Mouse (Mus musculus): ENCODE measurements around the gene Slc7a1.
"Not testable (repeated sequence)": the region's sequence is repeated elsewhere in the genome, so short reads cannot be mapped to it uniquely, and the experiment has no call there.

Gene Slc7a1

GRCm38 (mm10) chr5:148342061-148342741 lies 57.5 kb downstream of the Slc7a1 start:
- DNase-seq (ENCODE audit: low read depth, low spot score), result peak; percentile 15
- no peaks in the 10 kb centered on the region for H3K27me3 ChIP-seq (ENCODE audit: control insufficient read depth, insufficient read depth, low read length, poor library complexity, severe bottlenecking)
- peaks cover 2% of the 10 kb centered on the region; the same call in 1 of the 2 replicates for H3K36me3 ChIP-seq (ENCODE audit: control insufficient read depth, insufficient read depth, low read length, poor library complexity, severe bottlenecking)

GRCm38 (mm10) chr5:148339126-148339525 lies 60.6 kb downstream of the Slc7a1 start:
- DNase-seq (ENCODE audit: low read depth, low spot score), result no peak
- Histone ChIP-seq H3K36me3 (ENCODE audit: control insufficient read depth, insufficient read depth, low read length, poor library complexity, severe bottlenecking) (peaks cover 5% of the 10 kb centered on the region), H3K27me3 (ENCODE audit: control insufficient read depth, insufficient read depth, low read length, poor library complexity, severe bottlenecking) (no peaks in the 10 kb centered on the region)

- H3K36me3 ChIP-seq (ENCODE audit: control insufficient read depth, insufficient read depth, low read length, poor library complexity, severe bottlenecking), result peaks cover 3% of the 10 kb centered on the region
- DNase-seq (ENCODE audit: low read depth, low spot score), result peak; percentile 79
- no peaks in the 10 kb centered on the region for H3K27me3 ChIP-seq (ENCODE audit: control insufficient read depth, insufficient read depth, low read length, poor library complexity, severe bottlenecking)
Measured at GRCm38 (mm10) chr5:148332622-148332974, 67.1 kb downstream of the Slc7a1 start.

GRCm38 (mm10) chr5:148331926-148332621 lies 67.6 kb downstream of the Slc7a1 start:
- Histone ChIP-seq H3K36me3 (ENCODE audit: control insufficient read depth, insufficient read depth, low read length, poor library complexity, severe bottlenecking) (peaks cover 3% of the 10 kb centered on the region), H3K27me3 (ENCODE audit: control insufficient read depth, insufficient read depth, low read length, poor library complexity, severe bottlenecking) (no peaks in the 10 kb centered on the region)
- no peak for DNase-seq (ENCODE audit: low read depth, low spot score)

GRCm38 (mm10) chr5:148331229-148331776 lies 68.4 kb downstream of the Slc7a1 start:
- no peaks in the 10 kb centered on the region; the same call in none of the 2 replicates for H3K36me3 ChIP-seq (ENCODE audit: control insufficient read depth, insufficient read depth, low read length, poor library complexity, severe bottlenecking)
- no peaks in the 10 kb centered on the region for H3K27me3 ChIP-seq (ENCODE audit: control insufficient read depth, insufficient read depth, low read length, poor library complexity, severe bottlenecking)
- DNase-seq (ENCODE audit: low read depth, low spot score), result no peak

- no peaks in the 10 kb centered on the region for H3K27me3 ChIP-seq (ENCODE audit: control insufficient read depth, insufficient read depth, low read length, poor library complexity, severe bottlenecking)
- H3K36me3 ChIP-seq (ENCODE audit: control insufficient read depth, insufficient read depth, low read length, poor library complexity, severe bottlenecking), result no peaks in the 10 kb centered on the region; the same call in 1 of the 2 replicates
- DNase-seq (ENCODE audit: low read depth, low spot score), result no peak
Measured at GRCm38 (mm10) chr5:148328982-148329381, 70.7 kb downstream of the Slc7a1 start.

- not testable (repeated sequence) for H3K27me3 ChIP-seq (ENCODE audit: control insufficient read depth, insufficient read depth, low read length, poor library complexity, severe bottlenecking); H3K36me3 ChIP-seq (ENCODE audit: control insufficient read depth, insufficient read depth, low read length, poor library complexity, severe bottlenecking); DNase-seq (ENCODE audit: low read depth, low spot score)
Measured at GRCm38 (mm10) chr5:148326295-148326694, 73.4 kb downstream of the Slc7a1 start.

GRCm38 (mm10) chr5:148325317-148325885 lies 74.3 kb downstream of the Slc7a1 start:
- no peaks in the 10 kb centered on the region for H3K36me3 ChIP-seq (ENCODE audit: control insufficient read depth, insufficient read depth, low read length, poor library complexity, severe bottlenecking)
- no peaks in the 10 kb centered on the region for H3K27me3 ChIP-seq (ENCODE audit: control insufficient read depth, insufficient read depth, low read length, poor library complexity, severe bottlenecking)
- peak; percentile 81 for DNase-seq (ENCODE audit: low read depth, low spot score)

- H3K27me3 ChIP-seq (ENCODE audit: control insufficient read depth, insufficient read depth, low read length, poor library complexity, severe bottlenecking), result no peaks in the 10 kb centered on the region
- no peak for DNase-seq (ENCODE audit: low read depth, low spot score)
- H3K36me3 ChIP-seq (ENCODE audit: control insufficient read depth, insufficient read depth, low read length, poor library complexity, severe bottlenecking), result no peaks in the 10 kb centered on the region
Measured at GRCm38 (mm10) chr5:148314931-148315330, 84.8 kb downstream of the Slc7a1 start.

- Histone ChIP-seq H3K36me3 (ENCODE audit: control insufficient read depth, insufficient read depth, low read length, poor library complexity, severe bottlenecking) (no peaks in the 10 kb centered on the region), H3K27me3 (ENCODE audit: control insufficient read depth, insufficient read depth, low read length, poor library complexity, severe bottlenecking) (no peaks in the 10 kb centered on the region)
- DNase-seq (ENCODE audit: low read depth, low spot score), result peak; percentile 22
Measured at GRCm38 (mm10) chr5:148312443-148312842, 87.3 kb downstream of the Slc7a1 start.

- Histone ChIP-seq H3K27me3 (ENCODE audit: control insufficient read depth, insufficient read depth, low read length, poor library complexity, severe bottlenecking) (no peaks in the 10 kb centered on the region), H3K36me3 (ENCODE audit: control insufficient read depth, insufficient read depth, low read length, poor library complexity, severe bottlenecking) (no peaks in the 10 kb centered on the region)
- DNase-seq (ENCODE audit: low read depth, low spot score), result peak; percentile 85
Measured at GRCm38 (mm10) chr5:148310790-148311189, 88.9 kb downstream of the Slc7a1 start.

- no peaks in the 10 kb centered on the region for H3K27me3 ChIP-seq (ENCODE audit: control insufficient read depth, insufficient read depth, low read length, poor library complexity, severe bottlenecking)
- H3K36me3 ChIP-seq (ENCODE audit: control insufficient read depth, insufficient read depth, low read length, poor library complexity, severe bottlenecking), result no peaks in the 10 kb centered on the region
- no peak for DNase-seq (ENCODE audit: low read depth, low spot score)
Measured at GRCm38 (mm10) chr5:148304112-148304511, 95.6 kb downstream of the Slc7a1 start.

GRCm38 (mm10) chr5:148302968-148303367 lies 96.7 kb downstream of the Slc7a1 start:
- no peak for DNase-seq (ENCODE audit: low read depth, low spot score)
- Histone ChIP-seq H3K36me3 (ENCODE audit: control insufficient read depth, insufficient read depth, low read length, poor library complexity, severe bottlenecking) (no peaks in the 10 kb centered on the region), H3K27me3 (ENCODE audit: control insufficient read depth, insufficient read depth, low read length, poor library complexity, severe bottlenecking) (no peaks in the 10 kb centered on the region; the same call in 1 of the 2 replicates)

- DNase-seq (ENCODE audit: low read depth, low spot score), result peak; percentile 23
- no peaks in the 10 kb centered on the region for H3K36me3 ChIP-seq (ENCODE audit: control insufficient read depth, insufficient read depth, low read length, poor library complexity, severe bottlenecking)
Measured at GRCm38 (mm10) chr5:148293346-148293745, 106.4 kb downstream of the Slc7a1 start.

GRCm38 (mm10) chr5:148292862-148293261 lies 106.8 kb downstream of the Slc7a1 start:
- DNase-seq (ENCODE audit: low read depth, low spot score), result no peak
- no peaks in the 10 kb centered on the region for H3K36me3 ChIP-seq (ENCODE audit: control insufficient read depth, insufficient read depth, low read length, poor library complexity, severe bottlenecking)
- H3K27me3 ChIP-seq (ENCODE audit: control insufficient read depth, insufficient read depth, low read length, poor library complexity, severe bottlenecking), result no peaks in the 10 kb centered on the region

More at GRCm38 (mm10) chr5:148293346-148293745, 106.4 kb downstream of the Slc7a1 start:
- H3K27me3 ChIP-seq (ENCODE audit: control insufficient read depth, insufficient read depth, low read length, poor library complexity, severe bottlenecking), result no peaks in the 10 kb centered on the region; the same call in 1 of the 2 replicates
